Mouse (Mus musculus): ENCODE measurements at regions not wholly inside any gene's neighbourhood (a gene's known extent, or its start where the extent isn't known, plus 50 kb on each side); places are given as distances from the start of the nearest gene placed in this dataset.

DNA sequence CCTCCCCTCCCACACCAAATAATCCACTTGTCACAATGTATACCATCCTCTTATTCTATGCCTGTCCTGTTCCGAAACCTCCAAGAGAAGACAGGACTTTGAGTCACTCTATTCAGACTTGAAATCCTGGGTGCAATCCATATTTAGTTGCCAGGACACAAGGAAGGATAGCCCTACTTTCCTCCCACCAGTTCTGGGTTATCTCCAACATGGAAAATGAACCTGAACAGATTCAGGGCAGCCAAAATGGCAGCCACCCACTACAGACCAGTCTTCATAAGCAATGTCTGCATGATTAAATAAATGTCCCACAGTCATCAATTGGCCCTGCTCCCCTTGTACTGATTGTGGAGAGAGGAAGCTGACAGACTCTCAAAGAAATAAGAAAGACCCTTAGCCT lies 110.6 kb upstream of the Adra1d start:
- TF ChIP-seq CTCF (IDR thresholded peaks at IDR 0.05) = no peak
- TF ChIP-seq EP300 (IDR thresholded peaks at IDR 0.05; ENCODE audit: insufficient read depth, low read depth, low read length) = no peak
